Mouse (Mus musculus): ENCODE results near the gene Hao2. TPM values are rescaled to one million over a fixed set of nuclear protein-coding genes. Genes with fewer than 3 reads are reported as not detected.
A peak's percentile ranks its signal among the peaks of the same experiment; 100 is the strongest.

Gene Hao2
- not detected in 2 replicates for polyA plus RNA-seq (2014; fragmentation: Nextera tagmentation; extraction: Ambion mirVana)

DNA sequence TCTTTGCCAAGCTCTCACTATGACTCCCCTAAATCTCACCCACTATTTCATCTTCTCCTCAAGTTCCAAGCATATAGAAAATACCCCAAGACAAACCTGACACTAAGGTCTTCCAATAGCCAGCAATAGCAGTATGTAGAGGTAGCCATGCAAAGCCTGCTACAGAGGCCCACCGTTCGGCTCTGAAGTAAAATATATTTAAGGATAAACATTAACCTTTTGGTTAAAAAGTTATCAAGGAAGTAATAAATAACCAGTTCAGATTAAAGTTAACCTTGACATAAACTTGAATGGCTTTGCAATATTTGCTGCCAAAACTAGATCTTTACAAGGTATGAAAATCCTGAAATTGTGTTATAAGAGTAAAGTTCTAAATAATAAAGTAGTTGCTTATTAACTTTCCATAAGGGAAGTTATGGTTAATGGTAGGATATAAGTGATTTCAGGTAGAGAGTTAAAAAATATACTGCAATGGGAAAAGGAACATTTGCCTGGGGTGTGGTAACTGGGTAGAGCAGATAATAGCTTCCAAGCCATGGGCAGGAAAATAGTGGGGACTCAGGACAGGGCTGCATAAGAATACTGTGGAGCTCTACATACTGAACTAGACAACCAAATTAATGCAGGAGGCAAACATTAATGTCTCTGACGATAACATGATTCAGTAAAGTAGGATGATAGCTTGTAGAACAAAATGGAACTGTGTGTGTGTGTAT, at the start of gene Hao2:
Gene Hao2, minus strand, starts transcription at position 183 of the 716 bp plus-strand sequence.
- H3K27ac ChIP-seq (ENCODE audit: low read depth, low read length), result no peak within 1 kb of the TSS
- WGBS, result 91% methylated on average over 3 of the region's 3 CpGs
- H3K36me3 ChIP-seq (ENCODE audit: control insufficient read depth, insufficient read depth, low read length), result no peaks in the 10 kb centered on the region
- H3K4me3 ChIP-seq (ENCODE audit: low read depth, low read length), result no peak within 1 kb of the TSS
- H3K27me3 ChIP-seq (replicated peaks; ENCODE audit: control insufficient read depth, insufficient read depth, low read length), result no peaks in the 10 kb centered on the region
- no peaks in the 10 kb centered on the region for H3K9me3 ChIP-seq (replicated peaks; ENCODE audit: control insufficient read depth, low read length)
- ATAC-seq (no peak), DNase-seq (ENCODE audit: low spot score) (no peak)
- no peaks in the 10 kb centered on the region for H3K4me1 ChIP-seq (ENCODE audit: control insufficient read depth, insufficient read depth, low read length)
- no peak within 1 kb of the TSS for H3K9ac ChIP-seq (ENCODE audit: low read length)
- no peak within 1 kb of the TSS for H3K4me2 ChIP-seq (ENCODE audit: low read length)

DNA sequence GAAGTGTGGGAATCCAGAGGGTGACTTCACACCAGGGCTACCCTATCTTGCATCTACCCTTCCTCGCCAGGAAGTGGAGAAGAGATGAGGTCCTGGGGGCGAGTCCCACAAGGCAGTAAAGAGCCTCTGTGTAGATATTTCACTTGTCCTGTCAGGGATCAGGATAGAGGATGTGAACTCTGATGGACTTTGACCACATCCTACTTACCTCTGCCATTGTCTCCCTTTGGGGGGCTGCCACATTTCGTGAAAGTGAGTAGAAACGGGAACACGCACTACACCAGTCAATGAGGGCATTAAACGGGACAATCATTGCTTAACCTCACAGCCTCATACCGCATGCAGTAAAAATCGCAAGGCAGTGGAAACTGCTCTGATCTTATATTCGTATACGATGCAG, 48.6 kb upstream of the Hao2 start:
- no peak overlapping the region for H3K27ac ChIP-seq (ENCODE audit: low read depth, low read length)
- no peaks in the 10 kb centered on the region for H3K27me3 ChIP-seq (replicated peaks; ENCODE audit: control insufficient read depth, insufficient read depth, low read length)
- H3K4me1 ChIP-seq (ENCODE audit: control insufficient read depth, insufficient read depth, low read length), result peaks cover 9% of the 10 kb centered on the region
- H3K9ac ChIP-seq (ENCODE audit: low read length), result peak overlapping the region; percentile 13; the same call in 1 of the 2 replicates
- no peaks in the 10 kb centered on the region for H3K36me3 ChIP-seq (ENCODE audit: control insufficient read depth, insufficient read depth, low read length)
- H3K4me3 ChIP-seq (ENCODE audit: low read depth, low read length), result peak overlapping the region; percentile 11
- H3K9me3 ChIP-seq (replicated peaks; ENCODE audit: control insufficient read depth, low read length), result no peaks in the 10 kb centered on the region
- WGBS, result 43% methylated on average over 10 of the region's 10 CpGs
- H3K4me2 ChIP-seq (ENCODE audit: low read length), result peak overlapping the region; percentile 50
- ATAC-seq, result no peak; the same call in 1 of the 2 replicates
- DNase-seq (ENCODE audit: low spot score), result no peak

DNA sequence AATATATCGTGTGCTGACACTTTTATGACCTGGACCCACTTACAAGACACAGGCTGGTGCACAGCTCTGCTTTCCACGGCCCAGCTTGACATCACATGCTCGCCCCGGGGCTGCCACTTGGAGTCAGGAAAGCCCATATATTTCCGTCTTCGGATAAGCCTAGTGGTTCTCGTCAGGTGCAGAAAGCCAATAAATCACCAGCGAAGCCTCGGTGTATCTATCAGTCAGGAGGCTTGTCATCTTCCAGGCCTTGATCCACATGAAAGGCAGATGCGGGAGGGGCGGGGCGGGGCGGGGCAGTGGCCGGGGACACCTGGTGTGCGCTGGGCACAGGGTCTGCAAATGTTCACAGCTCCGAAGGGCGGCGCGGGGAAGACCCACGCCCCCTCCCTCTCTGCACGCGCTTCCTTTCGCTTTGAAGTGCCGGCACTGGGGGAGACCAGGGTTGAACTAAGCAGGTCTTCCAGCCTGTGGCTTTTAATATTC, 48.1 kb upstream of the Hao2 start:
- peak; percentile 82 for ATAC-seq
- Histone ChIP-seq H3K27me3 (replicated peaks; ENCODE audit: control insufficient read depth, insufficient read depth, low read length) (no peaks in the 10 kb centered on the region), H3K36me3 (ENCODE audit: control insufficient read depth, insufficient read depth, low read length) (no peaks in the 10 kb centered on the region), H3K4me1 (ENCODE audit: control insufficient read depth, insufficient read depth, low read length) (peaks cover 9% of the 10 kb centered on the region), H3K4me3 (ENCODE audit: low read depth, low read length) (peak overlapping the region; percentile 11), H3K4me2 (ENCODE audit: low read length) (peak overlapping the region; percentile 50), H3K27ac (ENCODE audit: low read depth, low read length) (no peak overlapping the region), H3K9ac (ENCODE audit: low read length) (peak overlapping the region; percentile 13; the same call in 1 of the 2 replicates), H3K9me3 (replicated peaks; ENCODE audit: control insufficient read depth, low read length) (no peaks in the 10 kb centered on the region)
- WGBS, result 16% methylated on average over 24 of the region's 24 CpGs
- peak; percentile 41 for DNase-seq (ENCODE audit: low spot score)

DNA sequence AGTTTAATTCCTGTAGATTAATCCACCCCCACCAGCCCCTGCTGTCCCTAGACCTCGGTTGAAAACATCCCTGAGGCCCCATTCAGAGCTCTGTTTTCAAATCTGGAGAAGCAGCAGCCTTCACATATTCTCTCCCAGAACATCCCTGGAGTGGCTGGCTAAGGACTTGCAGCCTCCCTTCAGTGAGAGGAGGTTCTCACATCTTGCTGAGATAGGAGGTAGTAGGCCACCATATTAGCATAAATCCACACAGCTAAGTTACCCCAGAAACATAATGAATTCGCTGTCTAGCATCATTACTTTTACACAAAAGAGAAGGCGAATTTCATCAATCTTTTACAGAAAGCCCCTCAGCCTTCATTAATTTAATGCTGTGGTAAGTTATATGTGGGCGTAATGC, 47.2 kb upstream of the Hao2 start:
- Histone ChIP-seq H3K9ac (ENCODE audit: low read length) (no peak overlapping the region), H3K9me3 (replicated peaks; ENCODE audit: control insufficient read depth, low read length) (no peaks in the 10 kb centered on the region), H3K4me3 (ENCODE audit: low read depth, low read length) (no peak overlapping the region), H3K4me2 (ENCODE audit: low read length) (no peak overlapping the region), H3K27ac (ENCODE audit: low read depth, low read length) (no peak overlapping the region), H3K27me3 (replicated peaks; ENCODE audit: control insufficient read depth, insufficient read depth, low read length) (no peaks in the 10 kb centered on the region), H3K4me1 (ENCODE audit: control insufficient read depth, insufficient read depth, low read length) (peaks cover 9% of the 10 kb centered on the region), H3K36me3 (ENCODE audit: control insufficient read depth, insufficient read depth, low read length) (no peaks in the 10 kb centered on the region)
- DNase-seq (ENCODE audit: low spot score) (no peak), ATAC-seq (no peak)
- WGBS, result 57% methylated on average over 4 of the region's 4 CpGs

DNA sequence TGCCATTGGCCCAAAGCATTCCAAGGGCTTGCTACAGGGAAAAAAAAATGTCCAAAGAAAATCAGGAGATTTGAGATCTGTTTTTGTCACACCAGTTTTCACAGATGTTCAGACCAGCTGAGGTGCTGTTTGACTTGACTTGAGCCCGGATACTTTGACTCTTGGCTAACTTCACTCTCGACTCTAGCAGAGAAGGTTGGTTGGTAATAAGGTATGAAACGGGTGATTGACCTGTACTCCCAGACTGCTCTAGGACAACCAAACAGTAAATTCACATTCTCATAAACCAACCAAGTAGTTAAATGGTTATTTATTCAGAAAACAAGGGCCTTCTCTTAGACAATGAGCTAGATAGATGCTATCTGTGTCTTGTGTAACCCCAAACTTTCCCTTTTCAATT, 43.4 kb upstream of the Hao2 start:
- H3K4me2 ChIP-seq (ENCODE audit: low read length), result no peak overlapping the region
- no peak overlapping the region for H3K9ac ChIP-seq (ENCODE audit: low read length)
- H3K36me3 ChIP-seq (ENCODE audit: control insufficient read depth, insufficient read depth, low read length), result no peaks in the 10 kb centered on the region
- no peak overlapping the region for H3K4me3 ChIP-seq (ENCODE audit: low read depth, low read length)
- H3K9me3 ChIP-seq (replicated peaks; ENCODE audit: control insufficient read depth, low read length), result no peaks in the 10 kb centered on the region
- no peak overlapping the region for H3K27ac ChIP-seq (ENCODE audit: low read depth, low read length)
- H3K27me3 ChIP-seq (replicated peaks; ENCODE audit: control insufficient read depth, insufficient read depth, low read length), result no peaks in the 10 kb centered on the region
- DNase-seq (ENCODE audit: low spot score) (no peak), ATAC-seq (no peak)
- peaks cover 5% of the 10 kb centered on the region for H3K4me1 ChIP-seq (ENCODE audit: control insufficient read depth, insufficient read depth, low read length)
- WGBS, result 92% methylated on average over 3 of the region's 3 CpGs

DNA sequence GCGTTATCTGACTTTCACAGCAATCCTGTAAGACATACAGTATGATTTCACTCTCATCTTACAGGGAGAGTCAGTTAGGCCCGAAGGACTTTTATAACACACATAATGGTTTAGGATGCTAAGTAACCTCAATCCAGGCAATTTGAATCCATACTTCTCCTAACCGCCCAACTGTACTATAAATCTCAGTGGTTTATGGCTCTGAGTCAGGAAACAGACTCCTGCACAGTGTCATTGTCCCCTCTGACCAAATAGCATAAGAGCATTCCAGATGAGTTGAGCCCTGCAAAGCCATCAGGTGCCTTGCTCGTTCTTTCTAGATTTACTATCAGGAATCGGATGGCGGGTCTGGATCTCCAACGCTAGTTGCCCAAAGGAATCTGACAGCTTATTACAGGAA, 41.6 kb upstream of the Hao2 start:
- no peak for ATAC-seq
- Histone ChIP-seq H3K27ac (ENCODE audit: low read depth, low read length) (no peak overlapping the region), H3K4me1 (ENCODE audit: control insufficient read depth, insufficient read depth, low read length) (no peaks in the 10 kb centered on the region), H3K9ac (ENCODE audit: low read length) (no peak overlapping the region), H3K9me3 (replicated peaks; ENCODE audit: control insufficient read depth, low read length) (no peaks in the 10 kb centered on the region), H3K36me3 (ENCODE audit: control insufficient read depth, insufficient read depth, low read length) (no peaks in the 10 kb centered on the region), H3K4me2 (ENCODE audit: low read length) (no peak overlapping the region), H3K27me3 (replicated peaks; ENCODE audit: control insufficient read depth, insufficient read depth, low read length) (no peaks in the 10 kb centered on the region), H3K4me3 (ENCODE audit: low read depth, low read length) (no peak overlapping the region)
- DNase-seq (ENCODE audit: low spot score), result no peak
- WGBS, result 91% methylated on average over 7 of the region's 7 CpGs

DNA sequence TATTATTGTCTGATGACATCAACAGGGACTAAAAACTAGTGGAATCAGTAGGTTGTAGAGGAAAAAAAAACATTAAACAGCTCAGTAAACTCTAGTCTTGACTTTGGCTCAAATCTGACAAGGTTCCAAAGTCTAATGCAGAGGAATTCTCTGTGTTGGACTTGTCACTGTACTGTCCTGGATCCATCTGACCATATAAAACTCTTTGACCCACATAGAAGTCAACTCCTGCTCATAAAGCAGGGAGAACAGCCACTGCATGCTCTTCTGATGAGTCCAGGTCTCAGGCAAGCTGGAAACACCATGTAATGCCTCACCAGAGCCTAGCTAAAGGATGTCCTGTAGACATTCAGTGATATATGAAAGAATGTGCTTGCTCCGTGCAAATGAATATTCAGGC, 41.0 kb upstream of the Hao2 start:
- 87% methylated on average over 1 of the region's 1 CpGs for WGBS
- no peak for ATAC-seq

DNA sequence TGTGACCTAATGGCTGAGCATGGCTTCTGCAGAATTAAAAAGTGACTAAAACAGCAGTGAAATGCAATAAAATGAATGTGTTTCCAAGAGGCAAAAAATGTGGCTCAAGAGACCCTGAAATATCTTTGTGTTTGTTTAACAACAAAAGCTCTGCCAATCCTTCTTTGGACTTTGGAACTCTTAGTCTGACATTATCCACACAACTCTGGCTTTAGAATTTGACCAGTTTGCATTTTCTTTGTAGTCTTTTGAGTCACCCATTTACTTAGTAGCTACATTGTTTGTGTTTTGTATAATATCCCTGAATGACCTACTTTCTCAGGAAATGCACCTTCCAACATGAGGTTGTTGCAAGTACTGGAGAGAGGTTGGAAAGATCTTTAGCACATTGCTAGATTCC, 39.4 kb upstream of the Hao2 start:
- no peaks in the 10 kb centered on the region for H3K36me3 ChIP-seq (ENCODE audit: control insufficient read depth, insufficient read depth, low read length)
- no peak overlapping the region for H3K4me2 ChIP-seq (ENCODE audit: low read length)
- H3K4me1 ChIP-seq (ENCODE audit: control insufficient read depth, insufficient read depth, low read length), result no peaks in the 10 kb centered on the region
- no peak for DNase-seq (ENCODE audit: low spot score)
- no peaks in the 10 kb centered on the region for H3K27me3 ChIP-seq (replicated peaks; ENCODE audit: control insufficient read depth, insufficient read depth, low read length)
- no peak overlapping the region for H3K27ac ChIP-seq (ENCODE audit: low read depth, low read length)
- no peak overlapping the region for H3K9ac ChIP-seq (ENCODE audit: low read length)
- H3K9me3 ChIP-seq (replicated peaks; ENCODE audit: control insufficient read depth, low read length), result no peaks in the 10 kb centered on the region
- no peak overlapping the region for H3K4me3 ChIP-seq (ENCODE audit: low read depth, low read length)
- ATAC-seq, result no peak

More for the DNA sequence above, 41.0 kb upstream of the Hao2 start:
- no peak overlapping the region for H3K4me3 ChIP-seq (ENCODE audit: low read depth, low read length)
- H3K27me3 ChIP-seq (replicated peaks; ENCODE audit: control insufficient read depth, insufficient read depth, low read length), result no peaks in the 10 kb centered on the region
- no peak for DNase-seq (ENCODE audit: low spot score)
- no peaks in the 10 kb centered on the region for H3K36me3 ChIP-seq (ENCODE audit: control insufficient read depth, insufficient read depth, low read length)
- no peak overlapping the region for H3K9ac ChIP-seq (ENCODE audit: low read length)
- no peaks in the 10 kb centered on the region for H3K4me1 ChIP-seq (ENCODE audit: control insufficient read depth, insufficient read depth, low read length)
- H3K27ac ChIP-seq (ENCODE audit: low read depth, low read length), result no peak overlapping the region
- no peaks in the 10 kb centered on the region for H3K9me3 ChIP-seq (replicated peaks; ENCODE audit: control insufficient read depth, low read length)
- H3K4me2 ChIP-seq (ENCODE audit: low read length), result no peak overlapping the region

DNA sequence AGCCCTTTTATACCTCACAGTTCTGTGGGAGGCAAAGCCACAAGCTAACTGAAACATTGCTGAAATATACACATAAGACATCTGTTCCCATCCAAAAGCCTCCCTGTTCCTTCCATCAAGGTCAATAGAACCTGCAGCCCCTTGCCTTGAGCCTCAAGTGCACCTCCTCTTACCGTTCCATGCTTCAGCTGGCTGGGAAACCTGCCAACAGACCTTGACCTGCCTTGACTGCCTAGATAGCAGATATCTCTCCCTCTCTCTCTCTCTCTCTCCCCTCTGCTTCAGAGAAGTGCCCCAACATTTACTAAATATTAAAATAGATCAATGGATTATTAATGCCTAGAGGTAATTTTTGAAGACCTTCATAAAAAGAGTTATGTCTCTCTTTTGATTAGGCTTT, 38.8 kb upstream of the Hao2 start:
- H3K27ac ChIP-seq (ENCODE audit: low read depth, low read length), result no peak overlapping the region
- no peaks in the 10 kb centered on the region for H3K4me1 ChIP-seq (ENCODE audit: control insufficient read depth, insufficient read depth, low read length)
- no peaks in the 10 kb centered on the region for H3K27me3 ChIP-seq (replicated peaks; ENCODE audit: control insufficient read depth, insufficient read depth, low read length)
- no peaks in the 10 kb centered on the region for H3K9me3 ChIP-seq (replicated peaks; ENCODE audit: control insufficient read depth, low read length)
- WGBS, result 59% methylated on average over 1 of the region's 1 CpGs
- H3K9ac ChIP-seq (ENCODE audit: low read length), result no peak overlapping the region
- no peaks in the 10 kb centered on the region for H3K36me3 ChIP-seq (ENCODE audit: control insufficient read depth, insufficient read depth, low read length)
- DNase-seq (ENCODE audit: low spot score) (no peak), ATAC-seq (no peak)
- H3K4me3 ChIP-seq (ENCODE audit: low read depth, low read length), result no peak overlapping the region
- H3K4me2 ChIP-seq (ENCODE audit: low read length), result no peak overlapping the region

Measured in forebrain, embryonic 14.5 days (tissue).